Mouse (Mus musculus) ovary, postnatal 36 days (tissue): ENCODE measurements around the gene Jund.

Experiments used
- DNase-seq: peaks from one replicate; pipeline ENCODE4 v3.0.0; 2022; ENCODE audit warnings: low spot score, mixed read lengths

Jund gene

DNA sequence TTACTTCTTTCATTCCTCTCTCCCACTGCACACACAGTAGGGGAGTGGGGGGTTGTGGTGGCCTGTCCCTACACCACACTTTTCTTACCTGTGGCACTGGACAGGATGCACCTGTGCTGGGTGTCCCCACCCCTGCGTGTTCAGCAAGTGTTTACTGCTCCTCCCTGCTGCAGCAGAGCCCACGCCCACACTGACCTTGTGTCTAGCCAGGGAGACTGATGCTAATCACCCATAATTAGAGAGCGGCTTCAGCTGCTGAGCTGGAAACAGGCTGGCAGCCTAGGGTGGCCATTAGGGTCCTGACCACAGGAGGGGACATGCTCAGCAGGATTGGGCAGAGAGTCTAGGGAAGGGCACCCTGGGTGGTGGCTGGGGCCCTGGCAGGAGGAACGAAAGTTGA is 24.0 kb upstream of the Jund start:
- no peak for DNase-seq

DNA sequence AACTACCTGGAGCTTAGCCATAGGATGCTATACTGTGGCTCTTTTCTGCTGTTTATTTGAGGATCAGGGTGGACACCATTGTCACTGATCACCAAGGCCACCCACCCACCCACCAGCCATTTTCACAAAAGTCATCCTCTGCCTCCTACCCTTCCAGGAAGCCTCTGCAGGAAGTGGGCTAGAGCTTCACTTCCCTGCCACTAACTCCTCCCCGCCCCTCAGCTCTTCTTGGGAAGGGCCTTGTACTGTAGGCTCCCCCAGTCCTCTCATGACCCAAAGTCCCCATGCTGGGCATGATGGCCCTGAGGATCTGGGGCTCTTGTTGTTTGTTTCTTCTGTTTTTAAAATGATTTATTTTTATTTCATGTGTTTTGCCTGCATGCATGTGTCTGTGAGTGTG is 23.4 kb upstream of the Jund start:
- DNase-seq: no peak

DNA sequence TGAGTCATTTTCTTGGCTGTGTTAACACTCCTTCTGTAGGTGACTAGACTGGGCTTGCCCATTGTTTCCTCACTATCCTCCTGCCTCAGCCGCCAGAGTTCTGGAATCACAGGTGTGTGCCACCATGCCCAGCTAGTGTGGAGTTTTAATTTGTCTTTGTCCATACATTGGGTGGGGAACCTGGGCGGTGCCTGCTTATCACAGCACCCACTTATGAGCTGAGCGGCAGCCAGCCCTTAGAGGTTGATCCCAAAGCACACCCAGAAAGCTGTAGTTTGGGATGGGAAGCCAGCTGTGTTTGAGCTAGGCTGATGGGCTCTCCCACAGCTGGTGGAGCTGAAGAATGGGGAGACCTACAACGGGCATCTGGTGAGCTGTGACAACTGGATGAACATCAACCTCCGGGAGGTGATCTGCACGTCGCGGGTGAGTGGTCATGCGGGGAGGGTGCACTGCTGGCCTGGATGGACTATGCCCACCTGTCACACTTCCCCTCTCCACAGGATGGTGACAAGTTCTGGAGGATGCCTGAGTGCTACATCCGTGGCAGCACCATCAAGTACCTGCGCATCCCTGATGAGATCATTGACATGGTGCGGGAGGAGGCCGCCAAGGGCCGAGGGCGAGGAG is 21.2 kb upstream of the Jund start:
- DNase-seq: no peak

DNA sequence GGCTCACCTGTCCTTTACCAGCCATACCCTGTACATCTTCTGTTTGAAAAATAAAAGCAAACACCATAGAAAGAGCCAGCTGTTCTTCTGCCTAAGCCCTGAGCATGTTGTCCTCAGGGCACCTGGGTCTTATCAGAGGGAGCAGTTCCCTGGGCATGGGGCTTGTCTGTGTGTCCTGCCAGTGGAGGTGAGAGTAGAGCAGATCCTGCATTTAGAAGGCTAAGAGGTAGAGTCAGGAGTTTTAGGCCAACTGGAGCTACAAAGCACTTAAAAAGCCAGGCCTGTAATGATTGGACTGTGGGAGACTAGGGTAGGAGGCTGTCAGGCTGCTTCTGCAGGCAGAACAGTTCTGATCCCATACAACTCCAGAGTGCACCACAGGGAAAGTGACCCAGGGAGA is 20.1 kb upstream of the Jund start:
- no peak for DNase-seq

DNA sequence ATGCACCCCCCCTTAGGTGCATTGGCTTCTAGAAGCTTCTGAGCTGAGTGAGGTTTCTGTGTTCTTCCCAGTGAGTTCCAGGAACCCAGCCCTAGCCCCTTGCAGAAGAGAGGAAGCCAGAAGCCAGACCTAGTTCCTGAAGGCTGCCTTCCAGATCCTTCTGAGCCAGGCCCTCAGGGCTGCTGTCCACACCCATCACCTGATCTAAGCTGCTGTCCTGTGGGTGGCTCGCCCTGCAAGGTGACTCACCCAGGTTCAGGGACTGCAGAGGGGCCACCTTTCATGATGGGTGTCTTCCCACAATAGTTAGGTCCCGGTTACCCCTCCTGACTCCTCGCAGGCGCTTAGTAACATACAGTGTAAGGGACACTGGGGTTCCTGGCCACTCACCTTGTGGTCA is 19.3 kb upstream of the Jund start:
- DNase-seq: no peak

DNA sequence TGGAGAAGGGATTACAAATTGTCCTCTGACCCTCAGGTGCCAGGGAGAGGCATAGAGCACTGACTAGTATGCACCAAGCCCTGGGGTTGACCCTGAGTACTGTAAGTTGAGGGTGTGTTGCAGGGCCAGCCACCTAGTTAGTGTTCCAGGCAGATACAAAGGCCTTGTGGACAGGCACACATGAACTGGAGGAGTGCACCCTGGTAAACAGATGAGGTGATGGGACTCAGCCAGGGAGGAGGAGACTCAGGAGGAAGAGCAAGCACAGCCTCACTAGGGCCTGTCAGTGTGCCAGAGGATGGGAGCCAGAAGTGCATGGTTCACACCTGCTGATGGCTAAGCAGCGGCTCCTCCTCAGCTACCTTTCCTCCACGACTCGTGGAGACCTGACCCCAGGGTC is 18.7 kb upstream of the Jund start:
- DNase-seq: no peak

DNA sequence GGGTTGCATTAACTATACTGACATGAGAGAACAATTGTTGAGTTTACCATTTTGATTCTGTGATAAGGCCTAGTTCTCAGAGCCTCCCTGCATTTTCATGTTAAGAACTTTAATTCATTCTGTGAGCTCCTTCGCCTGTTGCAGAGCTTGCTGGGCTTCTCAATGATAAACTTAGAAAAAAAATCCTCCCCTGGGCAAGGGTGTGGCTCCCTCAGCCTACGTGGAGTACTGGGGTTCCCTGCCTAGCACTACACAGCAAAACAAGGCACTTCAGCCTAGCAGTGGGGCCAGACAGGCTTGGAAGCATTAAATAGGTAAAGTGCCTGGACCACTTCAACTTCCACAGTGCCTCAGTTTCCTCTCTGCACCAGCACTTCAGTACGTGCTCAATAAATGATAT is 17.3 kb upstream of the Jund start:
- DNase-seq: no peak

DNA sequence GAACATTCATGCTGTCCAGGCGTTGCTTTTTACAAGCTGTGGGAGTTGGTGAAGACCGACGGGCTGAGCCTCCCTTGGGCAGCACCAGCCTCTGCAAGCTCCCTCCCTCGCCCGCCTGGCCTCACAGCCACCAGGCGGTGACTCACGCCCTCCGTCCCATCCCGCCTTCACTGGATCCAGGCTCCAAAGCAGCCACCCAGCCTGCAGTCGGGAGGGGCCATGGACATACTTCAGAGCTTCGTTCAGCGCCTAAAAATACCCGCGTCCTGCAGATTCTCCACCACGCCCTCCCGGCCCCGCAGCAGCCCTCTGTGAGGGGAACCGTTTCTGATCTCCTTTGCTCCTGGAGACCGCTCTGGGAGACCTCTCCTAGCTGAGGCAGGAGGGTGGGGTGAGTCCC is 16.6 kb upstream of the Jund start:
- peak; percentile 68 for DNase-seq

DNA sequence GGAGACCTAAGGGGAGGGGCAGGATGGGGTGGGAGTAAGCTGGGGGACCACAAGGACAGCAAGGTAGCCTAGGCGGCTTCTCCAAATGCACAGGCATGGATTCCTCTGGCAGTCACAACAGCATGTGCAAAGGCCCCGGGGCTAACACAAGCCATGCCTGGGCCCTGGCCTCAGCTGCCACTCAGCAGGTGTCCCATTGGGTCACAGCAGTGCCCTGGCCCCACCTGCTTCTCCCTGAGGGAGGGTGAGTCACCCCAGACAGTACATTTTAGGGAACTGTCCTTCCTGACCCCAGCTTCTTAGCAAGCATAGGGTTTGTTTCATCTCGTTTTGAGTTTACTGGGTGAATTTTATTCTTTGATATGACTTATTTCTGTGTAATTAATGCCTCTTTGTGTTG is 16.1 kb upstream of the Jund start:
- no peak for DNase-seq

DNA sequence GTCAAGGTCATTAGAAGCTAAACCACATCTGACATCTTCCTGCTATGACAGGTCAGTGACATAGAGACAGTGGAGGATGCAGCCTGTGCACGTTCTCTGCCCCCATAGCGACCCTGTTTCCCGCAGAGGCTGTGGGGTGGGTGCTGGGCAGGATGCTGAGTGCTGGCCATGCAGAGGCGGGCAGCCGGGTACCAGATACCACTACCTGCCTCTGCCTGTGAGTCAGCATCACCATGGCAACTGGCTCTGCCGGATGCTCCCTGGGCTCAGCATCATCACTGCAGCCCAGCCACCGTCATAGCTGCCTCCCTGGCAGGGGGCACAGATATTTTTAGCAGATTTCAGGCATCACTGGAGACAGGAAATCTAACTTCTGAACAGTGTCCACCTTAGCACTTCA is 14.5 kb upstream of the Jund start:
- DNase-seq: no peak

DNA sequence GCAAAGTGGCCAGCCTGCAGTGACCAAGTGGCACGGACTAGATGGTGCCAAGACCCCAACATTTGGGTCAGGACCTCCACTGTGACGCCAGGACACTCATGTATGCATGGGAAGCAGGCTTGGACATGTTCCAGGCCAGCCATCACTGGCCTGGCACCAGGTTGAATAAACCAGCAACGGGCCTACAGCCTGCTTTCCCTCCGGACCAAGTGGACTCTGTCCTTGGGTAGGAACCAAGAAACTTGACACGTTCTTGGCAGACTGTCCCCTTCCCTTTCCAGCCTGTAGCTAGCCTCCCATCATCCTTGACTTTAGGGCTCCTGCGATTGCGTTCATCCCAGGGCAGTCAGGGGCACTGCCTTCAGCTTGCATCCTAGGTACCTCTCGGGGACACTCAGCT is 11.2 kb upstream of the Jund start:
- DNase-seq: peak; percentile 53

DNA sequence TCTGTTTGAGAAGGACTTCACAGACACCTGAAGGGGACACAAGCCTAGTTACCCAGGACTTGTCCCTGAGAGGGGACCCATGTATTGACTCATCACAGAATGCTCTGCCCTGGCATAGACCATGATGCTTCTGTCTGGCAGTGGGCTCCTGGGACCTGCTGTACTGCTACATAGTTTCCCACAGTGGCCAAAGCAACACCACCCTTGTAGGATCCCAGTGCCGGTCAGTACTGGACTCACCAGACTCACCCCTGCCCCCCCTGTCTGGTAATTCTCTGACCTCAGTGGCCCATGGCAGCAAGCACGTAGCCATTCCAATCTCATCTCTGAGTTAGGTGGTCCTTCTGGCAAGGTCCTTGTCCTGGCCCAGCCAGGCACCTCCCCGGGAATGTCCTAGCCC is 10.6 kb upstream of the Jund start:
- no peak for DNase-seq

DNA sequence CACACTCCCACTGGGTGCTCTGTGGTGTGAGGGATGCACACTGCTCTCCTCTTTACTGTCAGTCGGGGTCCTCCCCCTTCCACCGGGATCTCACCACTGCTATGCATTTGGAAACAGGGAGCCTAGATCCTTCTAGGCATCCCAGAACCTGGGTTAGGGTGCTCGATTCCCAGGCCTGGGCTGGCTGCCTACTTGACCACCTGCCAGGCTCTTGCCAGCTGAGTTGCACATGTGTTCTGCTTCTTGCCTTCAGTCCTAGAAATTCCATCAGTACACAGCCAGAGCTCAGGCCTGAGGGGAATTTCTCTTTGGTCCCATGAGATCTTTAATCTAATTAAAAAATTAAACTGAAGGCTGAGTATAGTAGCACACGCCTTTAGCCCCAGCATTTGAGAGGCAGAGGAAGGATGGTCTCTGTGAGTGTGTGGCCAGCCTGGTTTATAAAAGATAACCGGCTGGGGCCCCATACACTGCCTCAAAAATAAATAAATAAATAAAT is 8.8 kb upstream of the Jund start:
- no peak for DNase-seq

DNA sequence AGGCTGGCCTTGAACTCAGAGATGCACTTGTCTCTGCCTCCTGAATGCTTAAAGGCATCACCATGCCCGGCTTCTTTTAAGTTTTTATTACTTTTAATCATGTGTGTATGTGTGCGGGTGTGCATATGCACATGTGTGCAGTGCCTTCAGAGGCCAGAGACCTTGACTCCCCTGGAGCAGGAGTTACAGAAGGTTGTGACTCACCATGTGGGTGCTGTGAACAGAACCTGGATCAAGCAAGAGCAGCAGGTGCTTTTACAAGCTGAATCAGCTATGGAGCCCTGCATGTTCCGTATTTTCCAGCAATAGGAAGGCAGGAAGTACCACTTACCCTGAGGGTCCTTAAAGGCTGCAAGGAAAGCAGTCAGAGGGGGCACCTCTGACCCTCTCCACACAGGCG is 7.5 kb upstream of the Jund start:
- no peak for DNase-seq

DNA sequence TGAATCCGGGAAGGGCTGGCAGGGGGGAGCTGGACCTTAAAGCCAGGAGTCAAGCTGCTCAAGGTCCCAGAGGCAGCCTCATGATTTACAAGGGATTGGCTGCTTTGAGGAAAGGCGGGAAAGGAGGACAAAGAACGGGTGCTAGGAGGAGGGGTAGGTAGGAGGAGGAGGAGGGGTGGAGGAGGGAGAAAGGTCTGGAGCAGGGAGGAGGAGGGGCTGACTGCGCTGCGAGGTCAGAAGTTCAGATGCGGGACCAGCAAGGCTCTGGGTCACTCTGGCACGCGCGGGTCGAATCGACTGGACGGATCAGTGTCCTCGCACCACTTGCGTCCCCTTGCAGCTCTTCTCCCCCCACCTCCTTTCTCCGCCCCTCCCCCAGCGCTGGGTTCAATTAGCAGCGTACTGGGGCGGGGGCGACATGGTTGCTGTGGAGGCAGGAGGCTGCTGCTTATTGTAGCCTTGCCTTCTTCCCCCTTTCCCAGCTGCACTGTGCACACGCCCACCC is 7.0 kb upstream of the Jund start:
- peak; percentile 44 for DNase-seq

DNA sequence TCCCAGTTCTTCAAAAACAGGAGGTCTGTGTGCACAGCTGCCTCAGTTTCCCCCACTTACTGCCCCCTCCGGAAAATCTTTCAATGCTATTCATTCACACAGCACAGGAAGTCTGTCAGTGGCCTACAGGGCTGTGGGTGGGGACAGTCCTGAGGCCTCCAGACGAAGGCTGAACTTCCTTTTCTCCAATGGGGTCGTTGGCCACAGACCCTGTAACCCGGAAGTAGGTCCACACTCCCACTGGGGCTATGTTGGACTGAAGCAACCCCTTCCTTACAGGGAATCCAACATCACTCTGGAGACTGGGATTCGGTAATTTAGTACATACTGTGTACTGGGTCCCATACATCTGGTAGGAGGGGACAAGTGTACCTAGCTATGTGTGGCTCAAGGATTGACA is 5.1 kb upstream of the Jund start:
- DNase-seq: no peak

DNA sequence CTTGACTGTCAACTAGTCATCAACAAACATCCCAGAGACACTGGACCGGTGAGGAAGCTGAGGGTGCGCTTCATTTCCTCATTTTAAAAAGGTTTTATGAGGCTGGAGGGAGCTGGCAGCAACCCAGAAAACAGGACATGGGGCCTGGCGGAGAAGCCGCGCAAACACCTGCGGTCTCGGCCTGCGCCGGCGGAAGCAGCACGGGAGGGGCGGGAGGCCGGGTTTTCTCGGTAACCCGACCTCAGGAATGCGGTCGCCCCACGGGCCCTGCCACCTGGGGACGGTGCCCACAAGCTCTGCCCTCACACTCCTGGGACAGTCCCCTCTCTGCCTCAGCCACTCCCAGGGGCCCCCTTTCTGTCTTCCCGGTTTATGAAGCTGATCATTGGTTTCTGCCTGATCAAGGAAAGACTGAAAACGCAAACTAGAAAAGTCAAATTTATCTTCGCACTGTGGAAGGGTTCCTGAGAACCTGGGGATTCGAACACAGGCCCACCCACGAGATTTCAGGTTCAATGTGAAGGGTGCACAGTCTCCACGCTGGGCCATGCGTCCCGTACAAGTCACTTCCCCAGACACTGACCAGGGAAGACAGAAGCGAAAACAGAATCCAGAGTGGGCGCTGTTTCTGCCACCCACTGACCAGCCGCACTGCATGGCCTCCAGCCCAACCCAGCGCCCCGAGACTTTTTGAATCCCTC is 3.3 kb upstream of the Jund start:
- DNase-seq: peak; percentile 57

DNA sequence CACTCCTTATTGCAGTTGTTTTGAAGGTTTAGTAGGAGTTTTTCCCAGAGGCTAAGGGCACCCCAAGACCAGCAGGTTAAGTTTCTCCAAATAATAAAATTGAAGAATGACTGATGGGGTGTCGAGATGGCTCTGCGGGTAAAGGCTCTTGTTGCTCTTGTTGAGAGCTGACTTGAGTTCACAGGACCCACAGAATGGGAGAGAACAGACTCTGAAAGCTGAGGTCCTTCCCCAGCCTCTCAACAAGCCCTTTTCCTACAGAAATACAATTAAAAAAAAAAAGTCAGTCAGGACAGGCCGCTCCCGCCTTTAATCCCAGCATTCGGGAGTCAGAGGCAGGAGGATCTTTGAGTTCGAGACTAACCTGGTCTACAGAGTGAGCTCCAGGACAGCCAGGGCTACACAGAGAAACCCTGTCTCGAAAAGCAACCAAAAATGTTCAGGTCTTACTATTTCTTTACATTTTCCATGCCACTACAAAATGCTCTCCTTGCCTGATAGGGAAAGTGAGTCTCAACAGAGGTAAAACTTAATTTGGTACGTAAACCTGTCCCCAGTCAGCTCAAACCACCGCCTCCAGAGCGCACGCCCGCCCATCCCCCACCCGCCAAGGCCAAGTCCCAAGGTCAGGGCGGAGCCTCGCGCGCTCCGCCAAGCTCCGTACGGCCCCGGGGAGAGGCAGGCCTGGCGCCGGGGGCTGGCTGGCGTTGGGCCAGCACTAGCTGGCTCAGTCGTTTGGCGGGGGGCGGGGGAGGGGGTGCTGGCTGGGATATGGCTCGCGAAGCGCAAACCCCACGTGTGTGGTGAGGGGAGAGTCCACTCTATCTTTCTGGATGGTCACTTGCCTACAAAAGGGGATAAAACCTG is 2.5 kb upstream of the Jund start:
- peak; percentile 86 for DNase-seq

DNA sequence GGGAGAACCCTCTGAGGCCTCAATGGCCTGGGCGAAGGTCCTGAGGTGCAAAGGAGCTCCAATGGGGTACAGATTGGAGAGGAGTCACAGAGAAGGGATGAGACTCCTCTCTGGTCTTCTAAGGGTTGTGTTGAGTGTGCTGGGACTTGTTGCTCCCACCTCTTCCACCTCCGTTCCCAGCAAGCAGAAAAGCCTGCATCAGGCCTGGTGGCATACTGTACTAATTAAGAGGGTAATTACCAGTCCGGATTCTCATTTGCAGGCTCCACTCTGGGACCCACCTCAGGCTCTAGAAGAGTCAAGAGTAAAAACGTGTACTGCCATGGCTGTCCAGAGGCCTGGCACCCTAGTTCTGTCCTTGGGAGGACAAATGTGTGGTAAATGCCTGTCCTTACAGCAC is 1.8 kb upstream of the Jund start:
- DNase-seq: no peak

DNA sequence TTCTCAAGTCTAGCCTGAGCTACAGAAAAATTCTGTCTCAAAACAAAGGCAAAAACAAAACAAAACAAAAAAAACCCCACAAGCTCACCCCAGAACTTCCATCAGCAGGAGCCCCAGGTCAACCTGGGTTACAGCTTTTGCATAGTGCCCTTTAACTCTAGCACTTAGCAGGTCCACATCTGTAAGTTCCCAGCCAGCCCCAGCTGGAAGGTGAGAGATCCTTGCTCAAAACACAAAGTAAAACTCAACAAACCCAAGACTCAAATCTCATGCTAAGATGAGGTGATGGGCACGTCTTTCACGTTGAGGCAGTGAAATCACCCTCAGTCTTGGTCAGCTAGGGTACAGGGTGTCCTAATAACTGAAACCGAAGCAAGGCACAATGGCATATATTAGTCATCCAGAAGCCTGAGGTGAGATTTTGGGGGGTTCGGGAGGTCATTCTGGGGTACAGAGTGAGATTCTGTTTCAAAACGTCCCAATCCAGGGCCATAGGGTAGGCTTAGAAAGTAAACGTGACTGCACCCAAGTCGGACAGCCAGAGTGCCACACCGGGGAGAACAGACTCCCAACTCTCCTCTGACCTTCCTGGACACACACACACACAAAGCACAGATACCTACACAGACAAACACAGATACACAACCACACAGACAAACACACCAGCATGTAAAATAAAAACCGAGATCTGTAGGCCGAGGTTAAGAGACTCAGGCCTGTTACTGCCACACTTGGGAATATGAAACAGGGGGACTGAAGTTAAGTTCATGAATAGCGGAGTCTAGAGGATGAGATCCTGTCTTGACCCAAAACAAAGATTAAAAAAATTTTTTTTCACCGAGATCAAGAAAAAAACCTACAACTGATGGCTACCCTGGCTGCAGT is 1.1 kb upstream of the Jund start:
- no peak for DNase-seq

DNA sequence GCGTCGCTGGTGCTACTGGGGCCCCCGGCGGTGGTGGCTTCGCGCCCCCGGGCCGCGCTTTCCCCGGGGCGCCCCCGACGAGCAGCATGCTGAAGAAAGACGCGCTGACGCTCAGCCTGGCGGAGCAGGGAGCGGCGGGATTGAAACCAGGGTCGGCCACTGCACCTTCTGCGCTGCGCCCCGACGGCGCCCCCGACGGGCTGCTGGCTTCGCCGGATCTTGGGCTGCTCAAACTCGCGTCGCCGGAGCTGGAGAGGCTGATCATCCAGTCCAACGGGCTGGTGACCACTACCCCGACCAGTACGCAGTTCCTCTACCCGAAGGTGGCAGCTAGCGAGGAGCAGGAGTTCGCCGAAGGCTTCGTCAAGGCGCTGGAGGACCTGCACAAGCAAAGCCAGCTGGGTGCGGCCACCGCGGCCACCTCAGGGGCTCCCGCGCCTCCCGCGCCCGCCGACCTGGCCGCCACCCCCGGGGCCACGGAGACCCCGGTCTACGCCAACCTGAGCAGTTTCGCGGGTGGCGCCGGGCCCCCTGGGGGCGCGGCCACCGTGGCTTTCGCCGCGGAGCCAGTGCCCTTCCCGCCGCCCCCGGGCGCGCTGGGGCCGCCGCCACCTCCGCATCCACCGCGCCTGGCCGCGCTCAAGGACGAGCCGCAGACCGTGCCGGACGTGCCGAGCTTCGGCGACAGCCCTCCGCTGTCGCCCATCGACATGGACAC is 526 bp downstream of the Jund start:
- DNase-seq: no peak
